Mouse (Mus musculus): ENCODE data around the gene Twf1.

Gene Twf1

GRCm38 (mm10) chr15:94589219-94590075 lies at the start of gene Twf1:
Gene Twf1, minus strand, starts transcription at chr15:94589889.
- peak; percentile 98 for DNase-seq

DNA sequence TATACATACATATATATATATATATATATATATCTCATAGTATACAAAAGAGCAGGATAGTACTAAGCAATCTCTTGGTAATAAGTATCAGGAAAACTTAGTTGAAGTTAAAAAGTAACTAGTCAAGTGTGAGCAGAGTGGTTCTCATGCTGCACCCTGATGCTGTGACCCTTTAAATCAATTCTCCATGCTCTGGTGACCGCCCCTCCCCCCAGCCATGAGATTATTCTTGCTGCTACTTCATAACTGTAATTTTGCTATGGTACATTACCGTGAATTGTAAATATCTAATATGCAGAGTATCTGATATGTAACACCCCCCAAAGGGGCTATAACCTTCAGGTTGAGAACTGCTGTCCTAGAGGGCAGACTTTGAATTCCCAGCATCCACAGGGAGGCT lies 49.4 kb upstream of the Twf1 start:
- DNase-seq = peak; percentile 44

- DNase-seq = no peak
Measured at GRCm38 (mm10) chr15:94638207-94638606, 48.5 kb upstream of the Twf1 start.

- no peak for DNase-seq
Measured at GRCm38 (mm10) chr15:94634524-94634923, 44.8 kb upstream of the Twf1 start.

DNA sequence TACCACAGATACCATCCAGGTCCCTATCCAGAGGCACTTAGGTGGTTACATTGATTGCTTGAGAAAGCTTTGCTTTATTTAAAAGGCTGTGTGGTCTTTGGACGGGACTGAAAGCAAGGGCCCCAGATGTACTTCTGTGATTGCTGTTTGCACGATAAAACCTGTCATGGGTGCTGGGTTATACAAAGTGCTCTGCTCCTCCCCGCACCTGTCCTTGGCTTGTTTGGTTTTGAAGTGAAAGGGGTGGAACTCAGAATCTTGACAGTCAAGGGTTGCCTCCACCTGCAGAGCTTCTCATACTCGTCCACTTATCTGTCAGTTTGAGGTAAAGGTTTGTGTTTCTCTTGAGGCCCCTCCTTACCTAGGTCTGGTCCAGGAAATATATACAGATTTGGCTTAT lies 40.9 kb upstream of the Twf1 start:
- no peak for DNase-seq

DNA sequence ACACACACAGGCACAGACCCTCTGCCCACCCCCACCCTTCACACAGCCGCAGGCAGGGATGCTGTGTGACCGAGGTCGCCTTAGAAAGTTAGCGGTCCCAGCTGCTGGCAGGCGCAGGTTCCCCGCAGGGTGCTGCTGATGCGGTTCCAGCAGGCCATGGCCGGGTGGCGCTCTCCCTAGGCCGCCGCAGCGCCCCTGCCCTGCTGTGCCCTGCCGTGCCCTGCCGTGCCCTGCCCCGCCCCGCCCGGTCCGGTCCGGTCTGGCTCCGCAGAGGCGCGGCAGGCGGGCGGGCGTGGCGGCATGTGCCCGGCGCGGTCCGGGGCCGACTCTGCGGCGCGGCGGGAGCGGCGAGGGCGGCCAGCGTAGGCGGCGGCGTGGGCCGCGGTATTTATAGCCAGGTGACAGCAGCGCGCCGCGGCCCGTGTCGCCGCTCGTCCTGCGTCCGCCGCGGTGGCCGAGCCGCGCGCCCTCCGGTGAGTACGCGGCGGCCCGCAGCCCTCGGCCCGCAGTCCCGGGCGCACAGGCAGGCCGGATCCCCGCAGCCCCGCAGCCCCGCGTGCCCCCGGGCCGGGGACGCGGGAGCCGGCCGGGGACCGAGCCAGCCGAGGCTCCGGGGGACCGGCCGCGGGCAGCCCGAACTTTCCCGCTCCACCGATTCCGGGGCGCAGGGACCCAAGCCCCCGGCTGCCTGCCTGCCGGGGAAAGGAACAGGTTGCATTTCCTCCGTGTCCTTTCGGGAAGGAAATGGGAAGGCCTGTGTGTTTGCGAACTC lies 39.3 kb upstream of the Twf1 start, which contains the start of gene Tmem117:
Gene Tmem117, plus strand, starts transcription at position 403 of the 772 bp plus-strand sequence.
- peak; percentile 53 for DNase-seq

GRCm38 (mm10) chr15:94628463-94628829 lies 38.8 kb upstream of the Twf1 start:
- DNase-seq = no peak

- DNase-seq = no peak
Measured at GRCm38 (mm10) chr15:94620909-94621308, 31.2 kb upstream of the Twf1 start.

- DNase-seq = no peak
Measured at GRCm38 (mm10) chr15:94616036-94616435, 26.3 kb upstream of the Twf1 start.

DNA sequence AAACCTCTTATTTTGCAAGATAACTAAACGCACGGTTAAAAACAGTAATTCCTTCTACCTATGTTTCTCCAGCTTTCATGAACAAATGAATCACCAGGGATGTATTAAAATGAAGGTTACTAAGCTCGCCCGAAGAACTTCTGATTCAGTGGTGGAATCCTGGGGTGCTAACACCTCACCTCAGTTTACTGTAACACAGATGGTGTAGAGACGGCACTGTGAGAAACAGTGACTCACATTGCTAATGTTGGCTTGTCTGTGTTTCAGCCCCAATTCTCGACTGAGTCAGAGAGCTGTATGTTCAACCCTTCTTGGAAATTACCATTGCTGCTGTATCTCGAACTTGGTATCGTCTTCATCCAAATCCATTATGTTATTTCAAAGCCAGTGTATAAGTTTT lies 18.1 kb upstream of the Twf1 start:
- no peak for DNase-seq

- no peak for DNase-seq
Measured at GRCm38 (mm10) chr15:94602441-94602840, 12.8 kb upstream of the Twf1 start.

- DNase-seq = peak; percentile 74
Measured at GRCm38 (mm10) chr15:94601339-94601738, 11.7 kb upstream of the Twf1 start.

- no peak for DNase-seq
Measured at GRCm38 (mm10) chr15:94600145-94600707, 10.5 kb upstream of the Twf1 start.

DNA sequence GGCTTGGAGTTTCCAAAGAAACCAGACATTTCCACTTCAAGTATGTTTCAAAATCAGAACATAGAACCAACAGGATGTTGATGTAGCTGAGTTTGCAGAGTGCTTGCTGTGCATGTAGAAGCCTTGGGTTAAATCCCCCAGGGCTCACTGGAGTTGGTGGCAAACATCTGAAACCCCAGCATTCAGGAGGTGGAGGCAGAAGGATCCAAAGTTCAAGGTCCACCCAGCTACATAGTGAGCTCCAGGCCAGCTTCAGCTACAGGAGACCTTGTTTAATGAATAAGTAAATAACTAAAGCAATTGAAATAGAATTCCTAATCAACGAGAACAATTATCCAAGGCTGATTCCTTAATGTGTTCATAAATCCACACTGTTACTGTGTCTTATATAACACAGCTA lies 3.9 kb upstream of the Twf1 start:
- DNase-seq = peak; percentile 87

GRCm38 (mm10) chr15:94591356-94591755 lies 1.7 kb upstream of the Twf1 start:
- no peak for DNase-seq

DNA sequence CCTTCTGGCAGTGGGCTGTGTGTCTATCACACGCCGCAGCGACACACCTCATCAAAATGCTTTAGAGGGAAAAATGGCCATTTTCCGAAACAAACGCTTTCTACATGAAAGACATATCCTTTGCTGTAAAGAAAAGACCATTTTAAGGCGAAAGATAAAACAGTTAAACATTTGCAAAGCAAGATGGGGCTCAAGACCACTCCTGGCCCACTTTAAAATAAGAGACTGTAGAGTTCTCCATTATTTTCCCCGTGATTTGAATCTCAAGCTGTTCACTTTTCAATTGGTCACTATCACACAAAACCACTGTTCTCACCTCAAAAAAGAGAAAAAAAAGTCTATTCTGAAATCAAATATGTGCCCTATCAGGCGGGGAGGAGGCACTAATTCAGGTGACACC lies 394 bp upstream of the Twf1 start:
- no peak for DNase-seq

DNA sequence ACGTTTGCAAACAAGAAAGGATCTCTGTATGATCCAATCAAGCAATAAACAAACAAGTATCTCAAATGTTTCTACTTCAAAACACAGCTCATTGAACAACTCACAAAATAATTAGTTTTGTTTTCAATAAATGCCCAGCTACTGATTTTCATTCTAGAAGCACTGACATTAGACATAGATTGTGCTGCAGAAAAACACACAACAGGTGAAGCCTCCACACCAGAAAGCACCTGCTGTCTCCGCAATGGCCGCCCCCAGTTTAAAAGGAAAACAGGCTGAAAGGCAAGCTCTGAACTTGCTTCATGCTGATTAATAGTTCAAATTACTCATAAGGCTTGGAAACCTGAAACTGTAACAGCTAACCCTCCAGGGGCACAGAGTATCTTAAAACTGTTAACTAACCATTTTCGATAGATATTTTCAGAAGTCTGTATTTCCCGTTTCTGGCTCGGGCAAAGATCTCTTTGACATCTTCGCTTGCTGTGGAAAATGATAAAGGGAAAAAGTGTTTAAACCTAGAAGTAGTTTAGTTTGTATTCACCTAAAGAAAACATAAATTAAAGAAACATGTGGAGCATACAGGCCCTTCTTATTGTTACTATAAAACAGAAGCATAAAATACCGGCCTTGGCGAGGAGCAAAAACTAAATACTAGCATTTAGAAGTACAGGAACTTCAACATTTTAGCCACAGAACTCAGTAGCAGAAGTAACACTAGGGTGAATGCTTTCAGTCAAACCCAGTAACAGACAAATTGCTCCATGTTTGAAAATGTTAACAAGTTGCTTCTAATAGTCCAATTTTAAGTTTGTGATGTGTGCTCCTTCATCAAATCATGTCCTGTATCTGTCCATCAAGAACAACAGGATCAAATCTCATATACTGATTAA lies 1.6 kb downstream of the Twf1 start:
- no peak for DNase-seq

- DNase-seq = no peak
Measured at GRCm38 (mm10) chr15:94584738-94585137, 5.0 kb downstream of the Twf1 start.

DNA sequence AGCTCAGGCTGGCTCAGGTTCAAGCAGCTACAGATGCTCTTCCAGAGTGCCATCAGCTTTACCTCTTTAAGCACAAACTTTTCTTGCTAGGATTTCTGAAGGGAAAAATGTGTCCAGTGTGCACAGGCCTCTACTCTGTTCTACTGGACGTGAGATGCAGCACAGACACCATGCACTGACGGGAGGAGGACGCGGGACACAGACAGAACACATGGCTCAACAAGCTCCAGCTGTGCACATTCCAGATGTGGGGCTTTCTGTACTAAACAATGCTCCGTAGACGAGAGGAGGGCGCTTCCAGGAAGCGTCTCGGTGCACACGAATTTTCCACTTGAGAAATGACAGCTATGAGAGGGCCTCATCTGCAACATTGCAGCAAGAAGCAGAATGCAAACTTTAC lies 6.5 kb downstream of the Twf1 start:
- no peak for DNase-seq

DNA sequence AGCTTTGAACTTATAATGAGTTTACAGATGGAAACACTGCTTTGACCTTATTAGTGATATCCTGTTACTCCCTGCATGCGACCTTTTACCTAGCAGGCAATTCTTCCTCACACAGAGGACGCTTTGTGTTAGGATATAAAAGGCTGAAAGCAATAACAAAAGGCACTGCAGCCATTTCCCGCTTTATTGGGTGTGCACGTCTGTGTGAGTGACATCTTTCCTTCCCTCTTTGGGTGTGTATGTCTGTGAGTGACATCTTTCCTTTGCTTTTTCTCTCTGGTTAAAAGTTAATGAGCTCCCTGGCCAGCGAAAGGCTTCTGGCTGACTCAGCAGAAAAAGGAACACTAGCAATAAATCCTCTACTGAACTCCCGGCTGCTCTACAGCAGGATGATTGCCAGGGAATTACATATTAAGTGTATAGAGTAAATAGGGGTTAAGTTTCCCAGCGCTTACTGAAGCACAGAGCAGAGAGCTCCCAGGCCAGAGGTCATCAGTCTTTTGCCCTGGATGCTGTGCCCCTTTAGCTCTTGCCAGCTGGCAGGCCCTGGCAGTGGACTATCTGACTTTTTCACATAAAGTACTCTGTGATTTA lies 7.6 kb downstream of the Twf1 start:
- peak; percentile 75 for DNase-seq

DNA sequence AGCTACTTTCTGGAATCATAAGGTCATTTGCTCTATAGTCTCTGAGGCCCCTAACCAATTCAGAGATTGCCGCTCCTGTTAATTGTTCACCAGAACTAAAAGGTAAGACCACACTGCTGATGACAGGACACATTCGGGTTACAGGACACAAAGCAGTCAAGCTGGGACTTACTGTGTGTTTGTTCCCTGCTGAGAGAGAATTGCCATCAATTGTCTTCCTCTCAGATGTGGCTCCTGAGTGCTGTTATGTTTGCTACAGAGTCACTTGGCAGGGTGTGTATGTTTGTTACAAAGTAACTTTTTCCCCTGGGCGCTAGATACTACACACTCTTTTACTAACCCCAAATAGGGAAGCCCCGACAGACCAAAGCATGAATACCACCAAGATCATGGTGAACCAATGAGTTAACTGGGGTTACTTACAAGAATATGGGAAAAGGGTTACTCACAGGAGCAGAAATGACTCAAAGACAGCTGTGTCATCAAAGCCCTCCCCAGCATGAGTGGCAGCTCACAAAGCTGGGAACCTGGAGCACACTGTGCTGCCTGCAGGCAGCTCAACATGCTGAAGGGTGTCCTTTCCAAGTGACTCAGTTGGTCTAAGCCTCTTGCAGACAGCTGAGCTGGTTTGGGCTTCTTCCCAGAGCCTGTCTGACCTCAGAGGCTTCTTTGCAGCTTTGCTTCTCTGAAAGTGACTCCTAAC lies 15.0 kb downstream of the Twf1 start:
- DNase-seq = no peak

- no peak for DNase-seq
Measured at GRCm38 (mm10) chr15:94572746-94573145, 16.9 kb downstream of the Twf1 start.
